Comparison of ENCODE assay signal across 16 mouse cellular contexts in genomic region chr11:3454506-3454905, GRCm38 (mm10).
"Had no signal": no experiment of that assay in that cellular context is flagged by ENCODE, and none has a peak within 500 bp of the region (broad histone marks: within the 10 kb centered on the region; RNA-seq: fewer than 3 reads in every experiment).

No protein-coding gene starts in this region.

- H3K4me3 ChIP-seq: neural tube, embryonic 13.5 days; neural tube, embryonic 15.5 days; stomach, embryonic 15.5 days had no signal

- H3K27me3 ChIP-seq: neural tube, embryonic 13.5 days; neural tube, embryonic 15.5 days; stomach, embryonic 15.5 days had no signal

- DNase-seq: retina, postnatal 1 day; right cerebral cortex, adult 18-20 months; right cerebral cortex, postnatal 14 days; right cerebral cortex, postnatal 25 days; right cerebral cortex, postnatal 4 days; spleen, adult 18-20 months; thymus, adult 18-20 months; thymus, adult 2 months; thymus, postnatal 14 days; thymus, postnatal 25 days; thymus, postnatal 36 days; thymus, postnatal 4 days had no signal

- H3K9me3 ChIP-seq: neural tube, embryonic 13.5 days; neural tube, embryonic 15.5 days; stomach, embryonic 15.5 days had no signal

- H3K27ac ChIP-seq: neural tube, embryonic 13.5 days; neural tube, embryonic 15.5 days; stomach, embryonic 15.5 days; stomach, postnatal 0 days had no signal

- H3K9ac ChIP-seq: neural tube, embryonic 15.5 days; stomach, embryonic 15.5 days had no signal

- H3K4me2 ChIP-seq: neural tube, embryonic 15.5 days; stomach, embryonic 15.5 days had no signal
